Mouse (Mus musculus): ENCODE data around the gene Tm4sf5. TPM values are rescaled to one million over a fixed set of nuclear protein-coding genes. Genes with fewer than 3 reads are reported as not detected.

The Tm4sf5 gene
- polyA plus RNA-seq, 1 experiment, result not detected

GRCm38 (mm10) chr11:70474872-70475534 lies 30.0 kb upstream of the Tm4sf5 start:
- Histone ChIP-seq H3K27ac (ENCODE audit: insufficient read depth, low read length) (no peak overlapping the region), H3K4me3 (ENCODE audit: insufficient read depth, low read length) (no peak overlapping the region), H3K4me1 (ENCODE audit: control insufficient read depth, insufficient read depth, low read length) (no peaks in the 10 kb centered on the region)
- TF ChIP-seq CTCF (IDR thresholded peaks at IDR 0.05; ENCODE audit: borderline replicate concordance, insufficient read depth, low read length) (no peak), POLR2A (IDR thresholded peaks at IDR 0.05; ENCODE audit: low read depth, low read length) (no peak)

GRCm38 (mm10) chr11:70485498-70485897 lies 19.5 kb upstream of the Tm4sf5 start:
- H3K27ac ChIP-seq (ENCODE audit: insufficient read depth, low read length), result no peak overlapping the region
- no peak for TF ChIP-seq POLR2A (IDR thresholded peaks at IDR 0.05; ENCODE audit: low read depth, low read length)
- TF ChIP-seq CTCF (IDR thresholded peaks at IDR 0.05; ENCODE audit: borderline replicate concordance, insufficient read depth, low read length), result no peak
- H3K4me1 ChIP-seq (ENCODE audit: control insufficient read depth, insufficient read depth, low read length), result no peaks in the 10 kb centered on the region
- H3K4me3 ChIP-seq (ENCODE audit: insufficient read depth, low read length), result no peak overlapping the region

DNA sequence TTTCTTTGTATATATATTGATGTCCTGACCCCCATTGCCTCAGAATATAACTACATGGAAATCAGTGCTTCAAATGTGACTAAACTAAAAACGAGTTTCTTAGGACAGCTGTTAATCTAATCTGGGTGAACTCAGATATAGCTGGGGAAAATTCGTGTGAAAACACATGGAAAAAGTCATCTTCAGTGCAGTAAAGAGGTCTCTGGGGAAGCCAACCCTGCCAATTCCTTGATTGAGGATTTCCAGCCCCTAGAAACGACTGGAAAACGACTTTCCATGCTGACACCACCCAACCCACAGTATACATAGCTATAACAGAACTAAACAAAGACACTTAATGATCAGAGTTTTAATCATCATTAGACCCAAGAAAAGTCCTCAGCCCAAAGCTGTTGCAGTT lies 17.2 kb upstream of the Tm4sf5 start:
- H3K27ac ChIP-seq (ENCODE audit: insufficient read depth, low read length), result no peak overlapping the region
- H3K4me3 ChIP-seq (ENCODE audit: insufficient read depth, low read length), result no peak overlapping the region
- TF ChIP-seq CTCF (IDR thresholded peaks at IDR 0.05; ENCODE audit: borderline replicate concordance, insufficient read depth, low read length) (no peak), POLR2A (IDR thresholded peaks at IDR 0.05; ENCODE audit: low read depth, low read length) (no peak)
- no peaks in the 10 kb centered on the region for H3K4me1 ChIP-seq (ENCODE audit: control insufficient read depth, insufficient read depth, low read length)

DNA sequence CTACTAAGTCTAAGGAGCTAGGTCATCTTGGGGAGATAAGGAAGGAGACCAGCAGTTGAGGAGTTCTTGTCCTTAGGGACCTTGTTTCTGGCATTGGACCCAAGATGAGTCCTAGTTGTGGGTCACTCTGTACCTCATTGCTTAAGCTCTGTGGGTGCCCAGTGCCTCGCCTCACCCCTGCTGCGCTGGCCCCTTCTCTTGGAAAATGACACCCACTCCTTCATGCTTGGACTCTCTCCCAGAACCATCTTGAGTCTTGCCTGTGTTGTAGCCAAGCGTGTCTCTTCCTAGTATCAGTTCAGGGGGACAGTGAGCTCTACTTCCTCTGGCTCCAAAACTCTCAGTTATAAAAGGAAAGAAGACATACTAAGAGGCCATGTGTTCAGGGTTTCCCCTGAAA lies 15.9 kb upstream of the Tm4sf5 start:
- TF ChIP-seq CTCF (IDR thresholded peaks at IDR 0.05; ENCODE audit: borderline replicate concordance, insufficient read depth, low read length) (no peak), POLR2A (IDR thresholded peaks at IDR 0.05; ENCODE audit: low read depth, low read length) (no peak)
- no peak overlapping the region for H3K27ac ChIP-seq (ENCODE audit: insufficient read depth, low read length)
- H3K4me1 ChIP-seq (ENCODE audit: control insufficient read depth, insufficient read depth, low read length), result no peaks in the 10 kb centered on the region
- H3K4me3 ChIP-seq (ENCODE audit: insufficient read depth, low read length), result no peak overlapping the region

GRCm38 (mm10) chr11:70489684-70490083 lies 15.4 kb upstream of the Tm4sf5 start:
- H3K4me3 ChIP-seq (ENCODE audit: insufficient read depth, low read length), result no peak overlapping the region
- H3K4me1 ChIP-seq (ENCODE audit: control insufficient read depth, insufficient read depth, low read length), result no peaks in the 10 kb centered on the region
- TF ChIP-seq CTCF (IDR thresholded peaks at IDR 0.05; ENCODE audit: borderline replicate concordance, insufficient read depth, low read length), result no peak
- TF ChIP-seq POLR2A (IDR thresholded peaks at IDR 0.05; ENCODE audit: low read depth, low read length), result no peak
- H3K27ac ChIP-seq (ENCODE audit: insufficient read depth, low read length), result no peak overlapping the region

DNA sequence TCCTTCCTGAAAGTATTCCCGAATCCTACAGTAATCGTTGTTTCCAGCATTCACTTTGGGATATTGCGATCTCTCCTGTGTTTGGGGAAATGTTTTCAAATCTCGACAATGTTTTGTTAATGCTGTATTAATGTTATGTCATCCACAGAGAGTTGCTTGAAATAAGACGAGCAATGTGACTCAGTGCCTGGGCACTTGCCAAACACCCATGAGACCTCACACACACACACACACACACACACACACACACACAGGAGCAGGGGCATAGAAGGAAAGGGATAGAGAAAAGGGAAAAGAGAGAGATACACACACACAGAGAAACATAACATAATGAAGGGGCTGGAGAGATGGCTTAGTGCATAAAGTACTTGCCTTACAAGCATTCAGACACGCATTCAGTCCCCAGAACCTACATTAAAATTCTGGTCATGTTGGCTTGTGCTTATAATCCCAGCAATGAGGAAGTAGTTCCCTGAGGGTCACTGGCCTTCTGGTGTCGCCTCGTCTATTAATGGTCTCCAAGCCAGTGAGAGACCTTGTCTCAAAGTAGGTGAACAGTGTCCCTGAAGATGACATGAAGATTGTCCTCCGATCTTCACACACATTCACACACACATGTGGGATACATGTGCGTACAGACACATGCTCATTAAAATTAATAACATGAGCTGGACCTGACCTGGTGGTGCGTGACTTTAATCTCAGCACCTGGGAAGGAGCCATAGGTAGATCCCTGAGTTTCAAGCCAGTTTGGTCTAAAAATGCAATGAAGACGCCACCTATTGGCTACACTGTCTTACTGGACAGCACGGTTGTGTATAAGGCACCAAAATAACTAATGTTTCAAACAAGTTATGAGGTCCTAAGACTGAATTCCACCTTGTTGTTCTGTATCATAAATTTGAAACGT lies 5.2 kb upstream of the Tm4sf5 start:
- TF ChIP-seq CTCF (IDR thresholded peaks at IDR 0.05; ENCODE audit: borderline replicate concordance, insufficient read depth, low read length) (no peak), POLR2A (IDR thresholded peaks at IDR 0.05; ENCODE audit: low read depth, low read length) (no peak)
- H3K4me1 ChIP-seq (ENCODE audit: control insufficient read depth, insufficient read depth, low read length), result no peaks in the 10 kb centered on the region
- no peak overlapping the region for H3K4me3 ChIP-seq (ENCODE audit: insufficient read depth, low read length)
- no peak overlapping the region for H3K27ac ChIP-seq (ENCODE audit: insufficient read depth, low read length)

DNA sequence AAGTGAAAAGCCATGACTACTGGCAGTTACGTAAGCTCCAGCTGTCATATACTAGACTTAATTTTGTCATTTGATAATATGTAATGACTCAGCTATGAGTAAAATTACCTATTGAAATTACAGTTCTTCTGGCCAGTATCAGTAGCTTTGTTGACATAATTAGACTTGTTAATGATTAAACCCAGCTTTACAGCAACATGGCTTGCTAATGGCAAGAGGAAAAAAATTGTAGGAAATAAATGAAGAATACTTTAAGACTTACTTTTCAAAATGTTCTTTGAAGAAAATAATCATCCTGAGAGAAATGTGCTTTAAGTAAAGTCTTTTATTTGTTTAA lies 4.6 kb upstream of the Tm4sf5 start:
- TF ChIP-seq CTCF (IDR thresholded peaks at IDR 0.05; ENCODE audit: borderline replicate concordance, insufficient read depth, low read length) (no peak), POLR2A (IDR thresholded peaks at IDR 0.05; ENCODE audit: low read depth, low read length) (no peak)
- H3K4me3 ChIP-seq (ENCODE audit: insufficient read depth, low read length), result no peak overlapping the region
- no peaks in the 10 kb centered on the region for H3K4me1 ChIP-seq (ENCODE audit: control insufficient read depth, insufficient read depth, low read length)
- H3K27ac ChIP-seq (ENCODE audit: insufficient read depth, low read length), result no peak overlapping the region

- TF ChIP-seq POLR2A (IDR thresholded peaks at IDR 0.05; ENCODE audit: low read depth, low read length) (no peak), CTCF (IDR thresholded peaks at IDR 0.05; ENCODE audit: borderline replicate concordance, insufficient read depth, low read length) (no peak)
- Histone ChIP-seq H3K27ac (ENCODE audit: insufficient read depth, low read length) (no peak overlapping the region), H3K4me1 (ENCODE audit: control insufficient read depth, insufficient read depth, low read length) (no peaks in the 10 kb centered on the region), H3K4me3 (ENCODE audit: insufficient read depth, low read length) (no peak overlapping the region)
Observed at GRCm38 (mm10) chr11:70502018-70502417, 3.0 kb upstream of the Tm4sf5 start.

DNA sequence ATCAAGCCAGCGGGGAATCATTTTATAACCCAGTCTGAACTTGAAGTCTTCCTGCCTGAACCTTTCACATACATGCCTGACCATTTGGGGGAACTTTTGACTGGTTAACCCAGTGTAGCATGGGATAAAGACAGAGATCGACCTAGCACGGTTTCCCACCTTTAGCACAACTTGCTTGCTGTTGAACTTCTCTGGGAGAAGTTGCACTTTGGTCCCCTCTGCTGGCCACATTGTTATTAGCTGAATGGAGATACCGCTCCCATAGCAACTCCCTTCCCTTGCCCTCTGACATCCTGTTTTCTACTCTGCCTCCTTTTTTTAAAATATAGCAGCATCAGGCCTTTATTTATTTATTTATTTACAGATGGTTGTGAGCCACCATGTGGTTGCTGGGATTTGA lies 1.3 kb downstream of the Tm4sf5 start:
- Histone ChIP-seq H3K27ac (ENCODE audit: insufficient read depth, low read length) (no peak overlapping the region), H3K4me1 (ENCODE audit: control insufficient read depth, insufficient read depth, low read length) (no peaks in the 10 kb centered on the region), H3K4me3 (ENCODE audit: insufficient read depth, low read length) (no peak overlapping the region)
- TF ChIP-seq CTCF (IDR thresholded peaks at IDR 0.05; ENCODE audit: borderline replicate concordance, insufficient read depth, low read length), result 0 out of 2 replicates have a peak, but pooled peaks have one; percentile 17
- TF ChIP-seq POLR2A (IDR thresholded peaks at IDR 0.05; ENCODE audit: low read depth, low read length), result no peak

DNA sequence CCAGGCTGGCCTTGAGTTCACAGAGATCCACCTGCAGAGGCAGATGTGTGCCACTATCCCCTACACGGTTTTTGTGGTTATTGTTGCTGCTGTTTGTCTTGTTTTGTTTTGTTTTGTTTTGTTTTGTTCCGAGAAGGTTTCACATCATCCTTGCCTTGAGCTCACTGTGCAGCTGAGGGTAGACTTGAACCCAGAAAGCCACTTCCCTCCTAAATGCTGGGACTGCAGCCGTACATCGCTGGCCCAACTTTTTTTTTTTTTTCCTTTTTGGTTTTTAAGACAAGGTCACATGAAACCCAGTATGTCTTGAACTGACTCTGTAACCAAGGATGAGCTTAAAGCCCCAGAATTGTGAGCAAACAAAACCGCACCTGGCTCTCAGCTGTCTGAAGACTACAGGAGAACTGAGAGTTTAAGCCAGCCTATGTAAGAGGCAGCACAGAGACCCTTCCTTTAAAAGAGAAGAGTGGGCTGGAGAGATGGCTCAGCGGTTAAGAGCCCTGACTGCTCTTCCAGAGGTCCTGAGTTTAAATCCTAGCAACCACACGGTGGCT lies 2.0 kb downstream of the Tm4sf5 start:
- no peaks in the 10 kb centered on the region for H3K4me1 ChIP-seq (ENCODE audit: control insufficient read depth, insufficient read depth, low read length)
- no peak overlapping the region for H3K4me3 ChIP-seq (ENCODE audit: insufficient read depth, low read length)
- H3K27ac ChIP-seq (ENCODE audit: insufficient read depth, low read length), result no peak overlapping the region
- no peak for TF ChIP-seq POLR2A (IDR thresholded peaks at IDR 0.05; ENCODE audit: low read depth, low read length)
- TF ChIP-seq CTCF (IDR thresholded peaks at IDR 0.05; ENCODE audit: borderline replicate concordance, insufficient read depth, low read length), result no peak

Measured in embryonic fibroblast, embryonic 13.5 days (primary cell).